Mouse (Mus musculus): ENCODE data around the gene Ildr1. TPM values are rescaled to one million over a fixed set of nuclear protein-coding genes. Genes with fewer than 3 reads are reported as not detected.

Gene Ildr1
- total and polyA plus RNA-seq, 2 experiments from 2014 or later, result 4.4 TPM; not detected in 1

DNA sequence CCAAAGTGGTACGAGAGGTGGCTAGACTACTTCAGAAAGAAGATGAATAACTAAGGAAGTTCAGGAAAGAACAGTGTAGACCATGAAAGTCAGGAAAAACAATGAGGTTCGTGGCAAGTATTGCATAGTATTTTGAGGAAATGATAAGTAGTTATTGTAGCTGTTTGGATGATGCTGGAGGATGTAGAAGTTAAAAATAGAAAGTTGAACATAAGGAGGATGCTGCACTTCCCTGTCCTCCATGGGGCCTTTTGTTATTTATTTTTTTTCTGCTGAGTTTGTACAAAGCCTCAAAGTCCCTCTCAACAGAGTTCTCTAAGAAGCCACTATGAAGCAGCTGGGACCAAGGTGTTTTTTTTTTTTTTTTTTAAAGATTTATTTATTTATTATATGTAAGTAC is 54.0 kb downstream of the Ildr1 start:
- 47% methylated on average over 2 of the region's 2 CpGs for WGBS
- Histone ChIP-seq H3K9me3 (replicated peaks; ENCODE audit: control insufficient read depth, low read length) (no peaks in the 10 kb centered on the region), H3K27ac (ENCODE audit: low read depth) (no peak overlapping the region), H3K36me3 (replicated peaks; ENCODE audit: control insufficient read depth, insufficient read depth, low read length) (no peaks in the 10 kb centered on the region), H3K4me3 (ENCODE audit: low read depth, low read length) (no peak overlapping the region), H3K4me2 (ENCODE audit: low read depth, low read length) (no peak overlapping the region), H3K4me1 (ENCODE audit: control insufficient read depth, insufficient read depth) (no peaks in the 10 kb centered on the region), H3K27me3 (ENCODE audit: control insufficient read depth, insufficient read depth, low read length) (no peaks in the 10 kb centered on the region), H3K9ac (replicated peaks; ENCODE audit: low read depth, low read length) (no peak overlapping the region)
- DNase-seq (ENCODE audit: low spot score) (no peak), ATAC-seq (ENCODE audit: insufficient read depth, low read depth) (no peak)
- TF ChIP-seq EP300 (IDR thresholded peaks at IDR 0.05; ENCODE audit: low read depth), result no peak
- no peak for TF ChIP-seq CTCF (IDR thresholded peaks at IDR 0.05; ENCODE audit: low read depth)

DNA sequence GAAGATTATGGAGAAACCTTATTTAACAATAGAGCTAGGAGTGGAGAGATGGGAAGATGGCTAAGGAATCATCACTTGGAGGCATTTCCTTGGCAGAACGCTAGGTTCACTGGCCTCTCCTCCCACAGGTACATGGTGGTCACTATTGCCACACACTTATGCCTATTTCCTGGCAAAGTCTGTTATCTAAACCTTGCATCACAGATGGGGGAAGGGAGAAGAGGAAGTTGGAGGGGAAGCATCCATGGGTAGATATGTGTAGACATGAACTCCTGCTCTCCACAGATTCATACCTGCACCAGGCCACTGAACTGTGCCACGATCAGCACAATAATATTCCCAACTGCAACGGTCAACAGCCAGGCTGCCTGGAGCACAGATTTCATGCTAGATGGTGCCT is 58.2 kb downstream of the Ildr1 start:
- no peak for ATAC-seq (ENCODE audit: insufficient read depth, low read depth)

DNA sequence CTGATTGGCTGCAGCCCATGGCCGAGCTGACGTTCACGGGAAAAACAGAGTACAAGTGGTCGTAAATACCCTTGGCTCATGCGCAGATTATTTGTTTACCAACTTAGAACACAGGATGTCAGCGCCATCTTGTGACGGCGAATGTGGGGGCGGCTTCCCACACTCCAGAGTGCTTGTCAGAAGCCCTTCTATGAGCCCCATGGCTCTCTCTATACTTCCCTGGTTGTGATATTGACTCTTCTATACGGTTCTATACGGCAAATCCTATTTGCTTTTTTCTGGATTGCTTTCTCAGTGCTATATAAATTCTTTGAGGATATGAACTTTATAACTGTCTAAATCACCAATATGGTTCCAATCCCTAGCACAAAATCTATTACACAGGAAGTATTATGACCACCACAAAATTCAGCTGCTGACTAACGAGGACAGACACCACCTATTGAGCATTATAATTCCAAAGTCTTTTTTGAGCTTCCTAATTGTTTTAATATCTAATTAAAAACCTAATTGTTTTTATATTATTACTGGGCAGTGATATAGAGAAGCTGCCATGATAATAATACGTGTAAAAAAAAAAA is 76.5 kb downstream of the Ildr1 start:
- 71% methylated on average over 8 of the region's 13 CpGs for WGBS
- Histone ChIP-seq H3K4me2 (ENCODE audit: low read depth, low read length) (no peak overlapping the region), H3K36me3 (replicated peaks; ENCODE audit: control insufficient read depth, insufficient read depth, low read length) (no peaks in the 10 kb centered on the region), H3K27ac (ENCODE audit: low read depth) (no peak overlapping the region), H3K9me3 (replicated peaks; ENCODE audit: control insufficient read depth, low read length) (no peaks in the 10 kb centered on the region), H3K4me1 (ENCODE audit: control insufficient read depth, insufficient read depth) (no peaks in the 10 kb centered on the region), H3K27me3 (ENCODE audit: control insufficient read depth, insufficient read depth, low read length) (no peaks in the 10 kb centered on the region), H3K4me3 (ENCODE audit: low read depth, low read length) (no peak overlapping the region), H3K9ac (replicated peaks; ENCODE audit: low read depth, low read length) (no peak overlapping the region)
- DNase-seq (ENCODE audit: low spot score), result no peak
- TF ChIP-seq EP300 (IDR thresholded peaks at IDR 0.05; ENCODE audit: low read depth), result no peak
- TF ChIP-seq CTCF (IDR thresholded peaks at IDR 0.05; ENCODE audit: low read depth), result no peak
- ATAC-seq (ENCODE audit: insufficient read depth, low read depth), result no peak

More for the DNA sequence above, 58.2 kb downstream of the Ildr1 start:
- Histone ChIP-seq H3K4me2 (ENCODE audit: low read depth, low read length) (no peak overlapping the region), H3K4me1 (ENCODE audit: control insufficient read depth, insufficient read depth) (no peaks in the 10 kb centered on the region), H3K4me3 (ENCODE audit: low read depth, low read length) (no peak overlapping the region), H3K9ac (replicated peaks; ENCODE audit: low read depth, low read length) (no peak overlapping the region), H3K36me3 (replicated peaks; ENCODE audit: control insufficient read depth, insufficient read depth, low read length) (no peaks in the 10 kb centered on the region), H3K27me3 (ENCODE audit: control insufficient read depth, insufficient read depth, low read length) (no peaks in the 10 kb centered on the region), H3K27ac (ENCODE audit: low read depth) (no peak overlapping the region), H3K9me3 (replicated peaks; ENCODE audit: control insufficient read depth, low read length) (no peaks in the 10 kb centered on the region)
- DNase-seq (ENCODE audit: low spot score), result no peak
- WGBS, result 82% methylated on average over 3 of the region's 3 CpGs
- TF ChIP-seq EP300 (IDR thresholded peaks at IDR 0.05; ENCODE audit: low read depth) (no peak), CTCF (IDR thresholded peaks at IDR 0.05; ENCODE audit: low read depth) (no peak)

GRCm38 (mm10) chr16:36770830-36771229 is 77.1 kb downstream of the Ildr1 start:
- DNase-seq (ENCODE audit: low spot score) (no peak), ATAC-seq (ENCODE audit: insufficient read depth, low read depth) (no peak)
- Histone ChIP-seq H3K27me3 (ENCODE audit: control insufficient read depth, insufficient read depth, low read length) (no peaks in the 10 kb centered on the region), H3K4me1 (ENCODE audit: control insufficient read depth, insufficient read depth) (no peaks in the 10 kb centered on the region), H3K4me2 (ENCODE audit: low read depth, low read length) (no peak overlapping the region), H3K27ac (ENCODE audit: low read depth) (no peak overlapping the region), H3K4me3 (ENCODE audit: low read depth, low read length) (no peak overlapping the region), H3K9me3 (replicated peaks; ENCODE audit: control insufficient read depth, low read length) (no peaks in the 10 kb centered on the region), H3K9ac (replicated peaks; ENCODE audit: low read depth, low read length) (no peak overlapping the region), H3K36me3 (replicated peaks; ENCODE audit: control insufficient read depth, insufficient read depth, low read length) (no peaks in the 10 kb centered on the region)
- 71% methylated on average over 4 of the region's 4 CpGs for WGBS
- no peak for TF ChIP-seq CTCF (IDR thresholded peaks at IDR 0.05; ENCODE audit: low read depth)
- no peak for TF ChIP-seq EP300 (IDR thresholded peaks at IDR 0.05; ENCODE audit: low read depth)

DNA sequence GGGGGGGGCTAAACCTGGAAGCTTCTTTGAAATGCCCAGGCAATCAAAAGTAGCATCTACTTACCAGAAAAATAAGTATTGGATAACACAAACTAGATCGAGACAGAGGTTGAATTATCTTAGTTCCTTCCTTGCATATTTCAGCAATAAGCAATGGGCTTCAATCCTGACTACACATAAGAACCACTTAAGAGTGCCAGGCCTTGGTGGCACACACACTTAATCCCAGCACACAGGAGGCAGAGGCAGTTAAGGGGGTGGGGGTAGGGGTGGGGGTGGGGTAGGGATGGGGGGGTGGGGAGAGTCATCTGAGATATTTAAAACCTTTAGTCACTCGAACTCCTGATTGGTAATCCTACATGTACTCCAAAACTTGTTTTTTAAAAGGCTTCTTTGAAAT is 77.5 kb downstream of the Ildr1 start:
- ATAC-seq (ENCODE audit: insufficient read depth, low read depth) (no peak), DNase-seq (ENCODE audit: low spot score) (no peak)
- Histone ChIP-seq H3K27ac (ENCODE audit: low read depth) (no peak overlapping the region), H3K9me3 (replicated peaks; ENCODE audit: control insufficient read depth, low read length) (no peaks in the 10 kb centered on the region), H3K9ac (replicated peaks; ENCODE audit: low read depth, low read length) (no peak overlapping the region), H3K4me3 (ENCODE audit: low read depth, low read length) (no peak overlapping the region), H3K4me1 (ENCODE audit: control insufficient read depth, insufficient read depth) (no peaks in the 10 kb centered on the region), H3K4me2 (ENCODE audit: low read depth, low read length) (no peak overlapping the region), H3K27me3 (ENCODE audit: control insufficient read depth, insufficient read depth, low read length) (no peaks in the 10 kb centered on the region), H3K36me3 (replicated peaks; ENCODE audit: control insufficient read depth, insufficient read depth, low read length) (no peaks in the 10 kb centered on the region)
- no peak for TF ChIP-seq EP300 (IDR thresholded peaks at IDR 0.05; ENCODE audit: low read depth)
- TF ChIP-seq CTCF (IDR thresholded peaks at IDR 0.05; ENCODE audit: low read depth), result no peak
- WGBS, result 63% methylated on average over 2 of the region's 2 CpGs

DNA sequence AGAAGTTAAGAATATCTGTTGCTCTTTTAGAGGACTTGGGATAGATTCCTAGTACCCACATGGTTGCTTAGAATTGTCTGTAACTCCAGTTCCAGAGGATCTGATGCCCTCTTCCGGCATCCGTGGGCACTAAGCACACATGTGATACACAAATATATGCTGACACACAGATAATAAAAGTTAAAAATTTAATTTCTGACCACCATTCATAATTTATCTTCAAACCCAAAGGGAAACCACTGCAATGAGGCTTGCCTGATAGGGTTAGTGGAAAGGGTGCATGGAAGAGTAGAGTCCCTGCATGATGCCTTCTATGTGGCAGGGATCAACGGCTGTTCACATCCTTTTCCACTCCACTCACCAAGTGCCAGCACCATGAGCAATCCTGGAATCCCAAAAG is 77.9 kb downstream of the Ildr1 start:
- H3K4me2 ChIP-seq (ENCODE audit: low read depth, low read length), result no peak overlapping the region
- H3K9me3 ChIP-seq (replicated peaks; ENCODE audit: control insufficient read depth, low read length), result no peaks in the 10 kb centered on the region
- no peak for TF ChIP-seq CTCF (IDR thresholded peaks at IDR 0.05; ENCODE audit: low read depth)
- TF ChIP-seq EP300 (IDR thresholded peaks at IDR 0.05; ENCODE audit: low read depth), result no peak
- H3K9ac ChIP-seq (replicated peaks; ENCODE audit: low read depth, low read length), result no peak overlapping the region
- 84% methylated on average over 3 of the region's 3 CpGs for WGBS
- H3K36me3 ChIP-seq (replicated peaks; ENCODE audit: control insufficient read depth, insufficient read depth, low read length), result no peaks in the 10 kb centered on the region
- H3K4me1 ChIP-seq (ENCODE audit: control insufficient read depth, insufficient read depth), result no peaks in the 10 kb centered on the region
- H3K27me3 ChIP-seq (ENCODE audit: control insufficient read depth, insufficient read depth, low read length), result no peaks in the 10 kb centered on the region
- no peak overlapping the region for H3K4me3 ChIP-seq (ENCODE audit: low read depth, low read length)
- DNase-seq (ENCODE audit: low spot score) (no peak), ATAC-seq (ENCODE audit: insufficient read depth, low read depth) (no peak)
- no peak overlapping the region for H3K27ac ChIP-seq (ENCODE audit: low read depth)
